Mouse (Mus musculus): ENCODE results near the gene Pik3r1. TPM values are rescaled to one million over a fixed set of nuclear protein-coding genes. Genes with fewer than 3 reads are reported as not detected.

Gene Pik3r1
- total RNA-seq, 2 experiments from 2014 or later, result 21.6 to 32.9 TPM

DNA sequence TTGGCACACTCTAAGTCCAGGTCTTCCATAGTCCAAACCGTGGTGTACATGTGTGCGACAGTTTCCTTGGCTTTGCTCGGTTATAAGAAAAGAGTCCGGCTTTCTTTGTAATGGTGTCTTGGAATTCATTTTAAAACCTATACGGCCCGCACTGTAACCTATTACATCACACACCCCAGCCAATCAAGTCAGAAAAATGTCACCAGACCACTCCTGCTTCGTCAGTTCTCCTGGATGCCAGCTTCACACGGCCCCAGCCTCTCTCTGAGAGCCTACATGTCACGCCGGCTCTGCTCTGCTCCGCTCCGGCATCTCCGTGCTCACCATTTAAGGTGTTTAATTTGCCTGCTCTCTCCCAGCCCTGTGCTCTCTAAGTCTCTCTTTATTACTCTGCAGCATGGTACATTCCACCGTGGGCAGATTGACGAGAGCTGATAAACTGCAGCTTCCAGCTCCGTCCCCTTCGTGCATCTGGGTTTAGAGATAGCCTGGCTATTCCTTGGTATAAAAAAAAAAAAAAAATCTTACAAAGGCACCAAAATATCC is 75.7 kb downstream of the Pik3r1 start:
- intact Hi-C loops (cut with DNase I), result loop anchor here (5.0 to 10.0 kb wide), 3 partner anchors 180 to 800 kb away; no protein-coding TSS in a partner anchor
- no peak for DNase-seq

DNA sequence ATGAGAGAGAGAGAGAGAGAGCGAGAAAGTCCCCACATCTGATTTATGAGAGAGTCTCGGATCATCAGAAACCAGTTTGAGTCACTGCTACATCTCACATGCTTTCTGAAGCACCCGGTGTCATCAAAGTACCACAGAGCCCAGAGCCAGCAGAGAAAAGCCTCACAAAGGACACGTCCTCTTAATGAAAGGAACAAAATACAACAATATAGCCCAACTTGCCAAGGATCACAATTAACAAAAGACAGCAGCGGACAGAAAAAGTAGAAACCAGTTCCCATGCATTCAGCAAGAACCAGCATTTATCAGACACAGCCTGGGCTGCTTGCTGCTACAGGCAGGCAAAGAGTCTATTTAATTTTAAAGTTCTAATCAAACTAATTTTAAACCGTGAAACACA is 76.3 kb downstream of the Pik3r1 start:
- intact Hi-C loops (cut with DNase I), result loop anchor here (5.0 to 10.0 kb wide), 3 partner anchors 179 to 799 kb away; no protein-coding TSS in a partner anchor
- DNase-seq, result no peak

DNA sequence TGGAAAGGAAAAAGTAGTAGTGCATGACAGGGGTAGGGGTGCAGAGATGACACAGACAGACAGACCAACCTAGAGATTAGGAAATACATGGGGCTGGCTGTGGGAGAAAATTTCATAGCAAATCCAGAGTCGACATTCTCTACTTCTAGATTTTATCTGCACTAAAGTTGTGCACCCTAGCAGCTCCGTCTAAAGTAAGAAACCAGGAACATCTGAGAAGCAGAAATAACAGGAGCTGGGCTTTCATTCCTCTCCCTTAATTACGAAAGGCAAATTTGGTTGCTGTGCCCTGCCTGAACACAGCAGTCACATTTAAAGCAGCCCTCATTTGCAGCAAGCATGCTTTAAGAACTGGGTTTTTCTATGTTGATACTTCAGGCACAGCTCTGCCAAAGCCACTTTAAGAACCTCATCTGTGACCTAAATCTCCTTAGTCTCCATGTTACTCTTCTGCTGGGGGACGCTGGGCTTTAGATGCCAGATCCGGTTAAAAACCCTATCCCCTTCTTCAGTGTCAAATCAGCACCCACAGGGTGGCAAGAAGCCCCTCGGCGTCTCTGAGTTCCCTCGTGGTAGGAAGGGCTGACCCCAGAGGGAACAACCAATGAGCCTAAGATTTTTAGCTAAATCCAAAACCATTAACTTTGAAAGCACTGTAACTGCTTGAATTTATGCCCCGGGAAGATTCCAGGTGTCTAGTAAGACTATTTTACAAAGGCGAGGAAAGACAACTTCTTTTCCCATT is 76.9 kb downstream of the Pik3r1 start:
- intact Hi-C loops (cut with DNase I), result loop anchor here (5.0 to 10.0 kb wide), 3 partner anchors 179 to 799 kb away; no protein-coding TSS in a partner anchor
- no peak for DNase-seq

DNA sequence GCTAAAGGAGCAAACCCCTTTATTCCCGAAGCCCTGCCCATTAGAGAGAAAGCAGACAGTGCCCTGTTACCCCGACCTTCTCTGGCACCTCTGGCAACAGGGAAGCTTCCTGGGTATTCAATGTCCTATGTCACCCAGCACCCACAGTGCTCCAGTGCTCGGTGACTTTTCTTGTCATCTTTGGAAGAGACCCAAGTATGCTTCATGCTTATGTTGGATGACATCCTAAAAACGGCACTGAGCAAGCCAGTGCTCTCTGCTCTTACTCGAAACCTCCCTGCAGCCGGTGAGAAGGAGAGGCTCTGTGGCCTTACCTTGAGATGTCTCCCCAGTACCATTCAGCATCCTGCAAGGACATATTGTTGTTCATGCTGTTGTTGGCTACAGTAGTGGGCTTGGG is 77.8 kb downstream of the Pik3r1 start:
- intact Hi-C loops (cut with DNase I), result loop anchor here (5.0 to 10.0 kb wide), 3 partner anchors 178 to 798 kb away; no protein-coding TSS in a partner anchor
- no peak for DNase-seq

DNA sequence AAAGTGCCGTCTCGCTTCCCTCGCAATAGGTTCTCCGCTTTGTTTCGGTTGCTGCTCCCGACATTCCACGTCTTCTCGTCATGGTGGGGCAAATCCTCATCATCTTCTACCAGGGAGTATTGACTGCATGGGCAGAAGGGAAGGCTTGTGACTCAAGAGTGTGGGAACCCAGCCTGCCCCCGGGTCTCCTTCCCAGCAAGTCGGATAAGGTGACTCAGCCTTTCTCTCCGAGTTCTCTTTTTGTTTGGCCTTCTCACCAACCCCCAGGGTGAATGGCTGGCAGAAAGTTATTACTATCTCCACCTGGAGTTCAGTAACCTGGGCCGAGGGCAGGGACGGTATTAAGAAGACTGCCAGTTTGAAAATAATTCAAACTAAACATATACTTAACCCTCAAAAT is 81.8 kb downstream of the Pik3r1 start:
- no peak for DNase-seq
- intact Hi-C loops (cut with DNase I), result no loop called here

DNA sequence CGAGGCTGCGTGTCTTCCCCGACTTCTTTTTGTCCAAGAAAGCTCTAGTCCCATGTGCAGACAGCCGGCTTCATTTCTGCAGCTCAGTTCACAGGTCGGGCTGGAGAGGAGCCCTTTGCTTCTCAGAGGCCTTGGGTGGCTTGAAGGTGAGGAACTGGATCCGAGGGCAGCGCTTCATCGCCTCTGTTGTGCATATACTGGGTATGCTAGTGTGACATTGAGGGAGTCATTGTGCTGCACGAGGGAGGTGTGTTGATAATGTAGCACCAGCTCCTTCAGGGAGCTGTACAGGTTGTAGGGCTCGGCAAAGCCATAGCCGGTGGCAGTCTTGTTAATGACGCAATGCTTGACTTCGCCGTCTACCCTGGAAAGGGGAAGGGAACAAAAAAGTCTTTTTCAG is 83.3 kb downstream of the Pik3r1 start:
- intact Hi-C loops (cut with DNase I), result no loop called here

DNA sequence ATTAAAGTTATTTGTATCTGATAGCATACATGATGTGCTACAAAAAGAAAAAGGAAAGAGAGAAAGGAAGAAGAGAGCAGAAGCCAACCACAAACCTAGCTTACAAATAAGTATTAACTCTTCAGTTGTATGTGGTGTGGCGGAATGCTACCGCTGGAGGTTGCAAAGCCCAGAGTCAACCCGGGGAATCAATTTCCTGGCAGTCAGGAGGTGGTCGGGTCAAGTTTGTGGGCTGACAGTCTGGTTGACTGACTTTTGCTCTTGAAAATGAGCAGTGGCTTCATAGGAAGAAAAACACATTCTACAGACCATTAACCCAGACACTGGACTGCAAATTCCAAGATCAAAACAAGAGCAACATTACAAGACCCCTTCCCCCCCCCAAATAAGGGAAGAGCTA is 85.6 kb downstream of the Pik3r1 start:
- DNase-seq, result no peak
- intact Hi-C loops (cut with DNase I), result no loop called here

More for the DNA sequence above, 83.3 kb downstream of the Pik3r1 start:
- no peak for DNase-seq

DNA sequence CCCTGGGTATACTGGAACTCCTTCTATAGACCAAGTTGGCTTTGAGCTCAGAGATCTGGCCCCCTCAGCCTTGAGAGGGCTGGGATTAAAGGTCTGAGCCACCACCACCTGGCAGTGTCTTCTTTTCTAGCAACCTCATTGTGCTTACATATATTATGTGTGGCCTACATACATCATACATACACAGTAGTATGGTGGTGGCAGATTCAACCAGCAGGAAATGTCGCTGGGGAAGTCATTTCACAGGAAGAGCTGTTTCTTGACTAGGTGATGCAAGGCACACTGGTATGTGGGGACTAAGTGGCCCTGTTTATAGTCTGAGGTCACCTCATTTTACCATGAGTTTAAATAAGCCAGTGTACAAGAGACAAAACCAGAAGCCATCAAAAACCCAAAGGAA is 87.9 kb downstream of the Pik3r1 start:
- no peak for DNase-seq
- intact Hi-C loops (cut with DNase I), result no loop called here

DNA sequence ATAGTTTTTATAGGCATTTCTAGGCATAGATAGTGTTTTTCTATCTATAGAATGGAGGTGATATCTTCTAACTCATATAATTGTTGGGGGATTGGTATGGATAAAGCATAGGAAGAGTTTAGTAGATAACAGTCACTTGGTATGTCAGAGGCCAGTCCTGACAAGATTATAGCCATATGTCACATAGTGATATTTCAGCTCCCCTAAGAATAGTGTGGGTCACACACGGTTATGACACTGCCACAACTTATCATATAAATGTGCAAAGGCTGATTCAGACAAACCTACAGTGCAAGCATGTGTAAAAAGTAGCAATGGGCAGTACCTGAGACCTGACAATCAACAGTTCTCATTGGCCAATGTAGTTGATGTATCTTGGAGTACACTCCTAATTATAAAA is 89.0 kb downstream of the Pik3r1 start:
- intact Hi-C loops (cut with DNase I), result no loop called here
- DNase-seq, result no peak

DNA sequence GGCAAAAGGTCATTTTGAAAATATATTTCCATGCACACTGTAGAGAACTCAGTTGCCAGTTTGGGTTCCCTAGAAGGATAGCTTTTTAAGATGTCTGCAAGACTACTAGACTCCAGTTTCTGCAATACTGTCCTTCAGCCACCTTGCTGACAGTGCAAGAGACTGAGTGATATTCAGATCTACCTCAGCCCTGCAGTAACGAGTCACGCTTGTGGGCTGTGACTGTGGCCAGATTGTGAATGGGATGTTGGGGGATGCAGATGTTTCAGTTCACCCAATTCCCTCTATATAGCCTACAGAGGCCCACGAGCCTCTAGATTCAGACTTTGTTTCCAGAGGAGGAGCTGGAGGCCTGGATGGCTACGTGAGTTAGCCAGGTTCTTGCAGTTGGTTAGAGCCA is 90.0 kb downstream of the Pik3r1 start:
- intact Hi-C loops (cut with DNase I), result no loop called here
- DNase-seq, result no peak

DNA sequence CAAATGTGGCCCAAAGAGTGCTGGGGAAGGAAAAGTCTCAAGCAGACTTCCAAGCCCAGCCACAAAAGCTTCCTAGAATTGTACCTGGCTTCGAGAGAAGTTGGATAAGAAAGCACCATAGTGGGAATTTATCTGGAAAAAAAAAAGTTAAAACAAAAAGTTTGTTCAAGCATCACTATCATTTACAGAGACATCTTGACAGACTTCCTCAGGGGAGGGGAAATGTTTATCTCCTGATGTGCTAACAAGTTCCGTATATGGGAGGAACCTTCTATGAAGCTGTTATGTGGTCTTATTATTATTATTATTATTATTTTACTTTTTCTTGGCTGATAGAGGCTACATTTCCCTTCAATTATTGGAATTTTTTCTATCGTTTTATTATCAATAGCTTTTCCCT is 94.1 kb downstream of the Pik3r1 start:
- DNase-seq, result no peak
- intact Hi-C loops (cut with DNase I), result no loop called here

DNA sequence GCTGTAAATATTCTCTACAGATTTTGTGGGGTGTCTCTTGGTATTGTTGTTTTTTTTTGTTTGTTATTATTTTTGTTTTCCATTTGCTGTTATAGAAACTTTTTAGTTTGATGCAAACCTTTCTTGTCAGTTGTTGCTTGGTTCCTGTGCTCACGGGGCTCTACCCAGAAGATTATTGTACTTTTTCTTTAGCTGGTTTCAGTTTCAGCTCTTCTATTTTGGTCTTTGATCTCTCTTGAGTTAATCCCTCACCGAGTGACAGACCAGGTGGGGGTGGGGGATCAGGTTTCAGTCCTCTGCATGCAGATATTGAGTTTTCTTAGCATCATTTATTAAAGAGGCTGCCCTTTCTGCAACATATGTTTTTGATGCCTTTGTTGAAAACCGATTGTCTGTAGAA is 99.2 kb downstream of the Pik3r1 start:
- no peak for DNase-seq
- intact Hi-C loops (cut with DNase I), result no loop called here

DNA sequence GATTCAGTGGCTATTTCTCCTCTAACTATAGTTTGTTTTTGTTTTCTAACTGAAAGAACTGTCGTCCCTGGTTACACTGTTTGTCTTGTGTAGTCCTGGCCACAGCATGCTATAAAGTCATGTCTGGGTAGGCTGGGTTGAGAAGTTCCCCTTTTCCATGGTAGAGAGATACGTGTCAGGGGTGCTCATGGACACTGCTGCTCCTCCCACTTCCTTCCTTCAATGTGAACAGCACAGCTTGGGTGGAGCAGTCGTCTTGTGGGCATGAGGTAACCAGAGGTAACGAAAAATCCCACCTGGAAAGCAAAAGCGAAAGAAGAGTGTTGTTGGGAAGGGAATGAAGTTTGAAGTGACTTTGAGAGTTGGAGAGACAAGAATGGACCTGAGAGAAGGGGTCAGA is 104.0 kb downstream of the Pik3r1 start:
- DNase-seq, result no peak
- intact Hi-C loops (cut with DNase I), result no loop called here

DNA sequence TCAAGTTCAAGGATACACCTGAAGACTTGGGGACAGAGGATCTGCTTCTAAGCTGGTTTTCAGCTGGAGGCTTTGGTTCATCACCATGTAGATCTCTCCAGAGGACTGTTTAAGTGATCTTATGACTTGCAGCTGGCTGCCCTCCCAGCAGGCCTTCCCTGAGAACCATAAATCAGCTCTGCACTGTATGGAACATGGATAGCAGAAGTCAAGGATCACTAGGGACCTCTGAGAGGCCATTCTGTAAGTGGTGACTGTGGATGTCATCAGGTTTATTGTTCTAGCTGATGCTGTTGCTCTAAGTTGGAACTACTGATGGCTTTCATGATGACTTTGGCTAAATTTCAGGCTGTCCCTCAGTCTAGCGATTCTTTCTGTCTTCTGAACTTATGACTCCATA is 105.1 kb downstream of the Pik3r1 start:
- intact Hi-C loops (cut with DNase I), result no loop called here
- DNase-seq, result no peak

DNA sequence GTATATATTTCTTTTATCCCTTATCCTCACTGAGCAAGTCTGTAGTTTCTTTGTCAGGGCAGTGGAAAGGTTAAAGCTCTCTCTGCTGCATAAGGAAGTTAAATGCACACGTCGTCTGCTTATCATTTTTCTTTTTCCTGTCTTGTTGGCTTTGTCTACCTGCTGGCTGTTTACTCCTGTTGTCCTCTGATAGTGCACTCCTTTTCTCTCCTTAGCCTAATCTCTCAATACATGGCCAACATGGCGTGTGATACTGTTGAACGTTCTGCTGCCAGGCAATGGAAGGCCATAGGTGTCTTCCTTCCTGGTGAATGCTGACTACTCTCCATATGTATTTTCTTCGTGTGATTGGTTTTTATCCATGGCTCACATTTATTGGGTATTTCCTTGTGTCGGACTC is 106.5 kb downstream of the Pik3r1 start:
- intact Hi-C loops (cut with DNase I), result no loop called here
- no peak for DNase-seq

DNA sequence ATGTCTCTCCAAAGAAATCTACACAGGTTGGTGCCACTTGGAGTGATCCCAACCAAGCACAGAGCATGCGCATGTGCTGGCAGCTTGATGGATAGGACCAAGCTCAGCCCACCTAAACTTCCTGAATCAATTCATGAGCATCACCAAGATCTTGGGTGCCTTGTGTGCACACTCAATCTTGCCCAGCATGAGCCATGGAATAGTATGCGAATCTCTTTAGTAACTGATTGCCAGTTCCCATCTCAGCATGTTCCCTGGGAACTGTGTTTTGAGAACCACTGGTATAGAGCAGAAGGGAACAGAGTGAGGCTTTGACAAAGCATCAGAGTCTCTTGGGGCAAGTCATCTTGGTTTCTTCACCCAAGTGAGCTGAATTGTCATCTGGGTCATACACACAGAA is 107.8 kb downstream of the Pik3r1 start:
- intact Hi-C loops (cut with DNase I), result no loop called here
- DNase-seq, result no peak

DNA sequence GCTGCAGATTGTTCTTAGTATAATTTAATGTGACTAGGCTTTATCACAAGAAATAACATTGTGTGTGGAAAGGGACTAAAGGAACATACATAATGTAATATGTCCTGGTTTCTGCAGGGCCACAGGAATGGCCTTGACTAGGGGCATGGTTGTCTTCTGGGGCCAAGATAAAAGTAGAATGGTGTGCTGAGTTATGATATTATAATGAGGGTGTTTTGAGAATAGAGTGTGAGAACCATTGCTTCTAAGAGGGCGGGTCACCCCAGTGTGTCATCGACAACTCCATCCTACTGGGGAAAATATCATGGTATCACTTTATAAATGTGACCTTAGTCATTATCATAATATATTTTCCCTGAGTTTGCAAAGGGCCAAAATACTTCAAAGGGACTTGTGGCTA is 115.9 kb downstream of the Pik3r1 start:
- DNase-seq, result no peak

DNA sequence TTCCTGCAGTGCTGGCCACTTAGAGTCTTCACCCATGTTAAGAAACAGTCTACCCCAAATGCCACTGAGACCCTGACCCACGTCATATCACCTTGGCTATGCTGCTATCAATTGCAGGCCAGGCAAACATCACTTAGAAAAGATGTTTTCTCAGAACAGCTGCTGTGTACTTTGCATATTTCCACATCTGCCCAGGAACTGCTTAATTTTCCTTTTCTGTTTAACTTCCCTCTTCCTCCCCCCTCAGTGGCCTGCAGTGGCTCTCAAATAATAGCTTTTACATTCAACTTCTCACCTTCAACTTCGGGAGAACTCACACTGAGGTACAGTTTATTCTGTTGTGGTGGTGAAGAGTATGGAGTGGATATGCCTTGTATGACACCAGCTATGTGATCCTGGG is 126.4 kb downstream of the Pik3r1 start:
- intact Hi-C loops (cut with DNase I), result no loop called here
- no peak for DNase-seq

More for the DNA sequence above, 115.9 kb downstream of the Pik3r1 start:
- intact Hi-C loops (cut with DNase I), result no loop called here

DNA sequence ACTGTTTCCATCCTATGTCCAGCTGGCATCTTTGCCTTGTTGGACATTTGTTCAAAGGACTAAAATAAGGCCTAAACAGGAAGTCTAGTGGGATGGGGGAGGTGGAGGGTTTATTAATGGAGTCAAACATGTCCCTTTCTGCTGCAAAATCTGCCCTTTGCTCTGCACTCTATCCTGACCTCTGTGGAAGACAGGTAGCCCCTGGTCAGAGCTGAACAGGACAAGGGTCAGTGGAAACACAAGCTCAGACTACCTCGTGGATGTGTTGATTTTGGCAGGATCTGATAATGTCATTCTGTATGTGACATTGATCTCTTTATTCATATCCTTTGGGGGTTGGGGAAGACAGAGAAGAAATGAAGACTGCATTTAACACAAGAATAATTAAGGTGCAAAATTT is 132.2 kb downstream of the Pik3r1 start:
- intact Hi-C loops (cut with DNase I), result no loop called here

DNA sequence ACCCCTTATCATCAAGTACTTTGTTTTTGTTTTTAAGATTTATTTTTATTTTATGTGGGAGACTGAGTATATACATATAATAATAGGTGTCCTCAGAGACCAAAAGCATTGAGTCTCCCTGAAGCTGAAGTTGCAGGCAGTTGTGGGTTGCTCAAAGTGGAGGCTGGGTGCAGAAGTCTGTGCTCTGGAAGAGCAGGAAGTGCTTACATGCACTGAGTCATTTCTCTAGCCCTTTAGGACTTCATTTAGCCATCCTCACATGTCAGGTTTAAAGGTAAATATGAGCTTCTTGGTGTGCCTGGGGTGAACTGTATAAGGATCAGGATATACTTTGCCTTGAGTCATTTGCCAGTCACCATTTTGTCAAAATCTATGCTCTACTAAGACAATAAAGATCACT is 133.6 kb downstream of the Pik3r1 start:
- intact Hi-C loops (cut with DNase I), result no loop called here

More for the DNA sequence above, 132.2 kb downstream of the Pik3r1 start:
- no peak for DNase-seq

DNA sequence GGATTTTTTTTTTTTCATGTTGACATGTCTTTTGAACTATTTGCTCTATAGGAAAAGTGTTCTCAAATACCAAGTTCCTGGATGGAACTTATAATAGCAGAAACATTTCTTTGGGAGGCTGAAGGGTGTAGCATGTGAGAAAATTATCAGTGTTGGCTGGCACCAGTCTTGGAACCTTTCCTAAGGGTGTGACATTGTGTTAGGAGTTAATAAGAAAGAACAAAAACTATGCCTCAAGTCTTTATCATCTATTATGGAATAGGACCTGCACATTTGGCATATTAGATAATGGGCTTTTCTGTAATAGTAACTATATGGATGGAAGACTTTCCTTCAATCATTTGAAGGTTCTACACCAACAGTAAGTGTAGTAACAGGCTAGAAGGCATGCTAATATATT is 134.4 kb downstream of the Pik3r1 start:
- no peak for DNase-seq
- intact Hi-C loops (cut with DNase I), result no loop called here

More for the DNA sequence above, 133.6 kb downstream of the Pik3r1 start:
- DNase-seq, result no peak

DNA sequence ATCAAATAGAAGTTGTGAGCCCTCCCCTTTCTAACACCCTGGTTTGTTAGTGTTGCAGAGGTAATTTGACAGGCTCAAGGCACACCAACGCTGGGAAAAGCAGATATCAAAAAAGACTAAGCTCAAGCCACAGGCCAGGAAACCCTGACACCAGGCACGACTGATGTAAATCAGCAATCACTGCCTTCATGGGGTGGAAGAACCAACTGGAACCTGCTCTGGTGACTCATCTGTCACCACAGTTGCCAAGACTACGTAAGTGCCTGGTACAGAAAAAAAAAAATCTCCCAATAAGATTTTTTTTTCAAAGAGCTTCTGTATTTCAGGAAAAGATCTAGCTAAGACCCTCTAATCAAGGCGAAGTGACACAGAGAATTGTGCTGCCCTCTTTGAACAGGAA is 135.2 kb downstream of the Pik3r1 start:
- DNase-seq, result no peak
- intact Hi-C loops (cut with DNase I), result no loop called here
